Mouse (Mus musculus): ENCODE results near the gene Lipm.

Gene Lipm

DNA sequence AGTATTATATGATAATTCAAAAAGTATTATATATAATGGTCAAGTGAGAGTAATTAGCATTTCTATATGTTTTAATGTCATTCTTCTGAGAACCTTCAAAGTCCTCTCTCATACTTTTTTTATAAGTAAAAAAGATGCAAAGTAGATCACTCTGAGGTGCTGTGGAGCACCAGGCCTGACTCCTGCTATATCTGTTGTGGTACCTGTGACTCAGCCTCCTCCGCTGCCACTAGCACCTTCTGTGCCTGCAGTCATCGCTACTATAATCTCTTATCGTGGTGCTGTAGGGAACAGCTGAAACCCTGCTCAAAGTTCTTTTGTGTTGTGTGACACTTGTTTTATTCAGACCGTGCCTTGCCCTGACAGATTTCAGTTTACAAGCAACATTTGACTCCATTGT is 65.7 kb downstream of the Lipm start:
- DNase-seq: no peak

DNA sequence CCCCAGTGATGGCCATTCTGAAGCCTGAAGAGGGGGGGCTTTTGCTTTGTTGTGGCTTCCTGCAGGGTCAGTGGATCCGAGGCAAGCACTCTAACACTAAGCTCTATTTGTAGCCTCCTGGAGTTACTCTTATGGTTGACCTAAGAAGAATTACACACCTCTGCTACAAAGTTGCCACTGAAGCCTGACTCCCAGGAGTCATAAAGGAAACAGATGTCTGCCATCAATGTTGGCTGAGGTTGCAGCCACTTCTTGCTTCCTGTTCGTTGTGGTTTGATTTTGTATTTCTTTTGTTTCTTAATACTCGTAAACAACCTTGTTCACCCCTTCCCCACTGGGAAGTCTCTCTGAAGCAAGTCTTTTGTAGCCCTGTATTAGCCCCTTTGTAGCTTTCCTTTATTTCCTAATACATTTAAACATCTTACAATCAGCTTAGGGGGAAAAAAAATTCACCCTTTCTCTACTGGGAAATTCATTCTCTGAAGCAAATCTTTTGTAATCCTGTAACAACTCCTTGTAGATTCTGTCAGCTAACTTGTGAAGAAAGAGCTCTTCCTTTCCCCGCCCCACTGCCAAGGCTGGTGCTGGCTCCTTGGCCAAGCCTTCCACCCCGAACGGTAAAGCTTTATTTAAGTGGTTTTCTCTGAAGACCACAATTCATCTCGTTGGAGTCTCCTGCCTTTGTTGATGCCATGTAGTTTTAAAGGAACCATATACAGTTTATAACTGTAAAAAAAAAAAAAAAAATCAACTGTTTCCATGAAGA is 67.3 kb downstream of the Lipm start:
- DNase-seq: peak; percentile 57

DNA sequence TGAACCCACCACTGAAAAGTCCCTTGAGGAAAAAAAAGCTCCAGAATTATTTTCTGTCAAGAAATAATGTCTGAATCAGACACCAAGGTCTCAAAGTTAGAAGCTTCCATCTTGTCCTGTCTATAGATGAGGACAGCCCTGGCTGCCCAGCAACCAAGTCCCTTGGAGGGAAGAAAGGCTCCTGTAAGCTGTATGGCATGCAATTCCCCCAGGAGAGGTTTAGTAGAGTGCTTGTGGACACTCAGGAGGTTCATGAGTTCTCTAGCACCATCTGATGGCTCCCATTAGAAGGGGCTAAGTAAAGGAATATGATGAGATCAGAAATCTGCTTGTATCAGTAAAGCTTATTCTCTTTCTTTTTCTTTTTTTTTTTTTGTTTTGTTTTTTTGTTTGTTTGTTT is 68.4 kb downstream of the Lipm start:
- no peak for DNase-seq

- no peak for DNase-seq
Observed at GRCm38 (mm10) chr19:34171167-34171566, 70.4 kb downstream of the Lipm start.
